Mouse (Mus musculus) E14TG2a.4 (cell line): Measurements from ENCODE around the gene Rin1.

Experiments used
- CTCF ChIP-seq: conservative IDR thresholded peaks from 2 replicates; pipeline ENCODE4 v1.5.1; 2014; ENCODE audit warnings: low read length
- NANOG ChIP-seq: IDR thresholded peaks from 2 replicates; pipeline ENCODE4 v1.6.1; 2014; ENCODE audit warnings: borderline replicate concordance, low read length, mixed read lengths

GRCm38 (mm10) chr19:5052853-5053252, 2.6 kb downstream of the Rin1 start:
- TF ChIP-seq CTCF (no peak), NANOG (no peak)
